Mouse (Mus musculus) B cell, adult 67 days (primary cell): Measurements from ENCODE around the gene Tnmd. TPM values are rescaled to one million over a fixed set of nuclear protein-coding genes. Genes with fewer than 3 reads are reported as not detected.

ENCODE experiments used
- total RNA-seq, 2 experiments: library from RNA; stranded (reverse); gene quantifications; 4 replicates each; pipeline ENCODE4 v1.2.4; 2023

The Tnmd gene
- not detected for total RNA-seq

GRCm38 (mm10) chrX:133850680-133851079 is at the start of gene Tnmd:
Tnmd (plus strand) TSS chrX:133850980.

DNA sequence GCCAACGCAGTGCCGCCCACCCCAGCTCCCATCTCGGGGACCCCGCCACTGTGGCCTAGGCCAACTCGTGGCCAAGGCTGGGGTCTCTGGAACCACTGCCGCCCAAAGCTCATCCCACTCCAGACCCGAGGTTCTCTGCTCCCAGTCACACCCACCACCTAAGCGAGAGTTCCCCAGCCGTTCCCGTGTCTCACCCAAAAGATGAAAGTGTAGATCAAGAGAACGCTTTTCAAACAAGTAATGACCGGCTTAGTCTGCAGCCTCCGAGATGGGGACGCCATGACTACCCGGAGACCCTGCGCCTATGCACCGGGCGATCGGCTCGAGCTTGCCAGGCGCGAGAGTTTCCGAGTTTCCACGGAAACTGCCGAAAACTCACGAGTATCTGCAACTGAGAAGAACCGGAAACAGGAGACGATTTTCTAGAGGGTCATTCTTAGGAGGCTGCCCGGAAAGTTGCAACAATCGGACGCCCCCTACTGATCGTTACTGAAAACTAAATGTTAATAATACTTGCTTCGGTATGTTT is 47.3 kb downstream of the Tnmd start, which contains the start of gene Tspan6:
Gene Tspan6 (minus strand): TSS at position 416 of the 529 bp plus-strand sequence.

DNA sequence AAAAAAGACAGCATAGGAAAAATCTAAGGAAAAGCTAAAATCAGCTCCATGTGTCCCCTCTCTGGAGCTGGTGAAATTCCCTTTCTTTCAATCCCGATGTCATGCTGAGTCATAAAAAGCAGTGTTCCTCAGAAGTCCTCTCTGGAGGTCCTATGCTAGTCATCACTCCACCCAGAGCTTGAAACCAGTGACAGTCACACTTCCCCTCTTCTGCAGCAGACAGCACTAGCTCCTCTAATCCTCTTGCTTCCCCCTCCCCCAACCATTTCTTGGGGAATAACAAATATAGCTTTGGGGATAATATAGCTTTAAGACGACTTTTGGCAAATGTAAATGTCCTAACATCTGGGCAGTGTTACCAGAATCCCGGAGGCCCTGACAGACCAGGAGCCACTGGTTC is 57.5 kb downstream of the Tnmd start, which contains the start of gene Srpx2:
Gene Srpx2 (plus strand): TSS at position 166 of the 400 bp plus-strand sequence.

Other genes starting within 250 kb of the Tnmd start
- gene Pcdh19, start 162.0 kb upstream of the Tnmd start, total RNA-seq, result not detected
- gene Tspan6, start 47.4 kb downstream of the Tnmd start, total RNA-seq, result 1 to 10 TPM in 1 of 2 experiments, under 1 TPM in 1; 0.70 to 4.4 TPM
- gene Srpx2, start 57.4 kb downstream of the Tnmd start, total RNA-seq, result not detected
- under 1 TPM in 1 of 2 experiments, not detected in 1; 0.30 TPM for gene Sytl4, start 130.8 kb downstream of the Tnmd start, total RNA-seq
- gene Cstf2, start 208.2 kb downstream of the Tnmd start, total RNA-seq, result 10 to 100 TPM; 50.4 to 50.7 TPM